Mouse (Mus musculus) splenic B cell, adult 2 months (primary cell): ENCODE data around the gene Lix1l.

Experiments
- DNase-seq: peaks from one replicate; pipeline ENCODE4 v3.0.0-alpha.2; 2011; ENCODE audit warnings: low read depth, low spot score
- H3K27me3 ChIP-seq: 2 replicates; pipeline ENCODE4 v1.6.1; 2012; ENCODE audit warnings: mild to moderate bottlenecking, low read length, moderate library complexity, mixed read lengths; ENCODE audit not compliant: control insufficient read depth, poor library complexity, insufficient read depth, severe bottlenecking
- H3K36me3 ChIP-seq: 2 replicates; pipeline ENCODE4 v1.6.1; 2012; ENCODE audit warnings: mild to moderate bottlenecking, low read length, moderate library complexity, mixed read lengths; ENCODE audit not compliant: control insufficient read depth, poor library complexity, insufficient read depth, severe bottlenecking

Gene Lix1l

DNA sequence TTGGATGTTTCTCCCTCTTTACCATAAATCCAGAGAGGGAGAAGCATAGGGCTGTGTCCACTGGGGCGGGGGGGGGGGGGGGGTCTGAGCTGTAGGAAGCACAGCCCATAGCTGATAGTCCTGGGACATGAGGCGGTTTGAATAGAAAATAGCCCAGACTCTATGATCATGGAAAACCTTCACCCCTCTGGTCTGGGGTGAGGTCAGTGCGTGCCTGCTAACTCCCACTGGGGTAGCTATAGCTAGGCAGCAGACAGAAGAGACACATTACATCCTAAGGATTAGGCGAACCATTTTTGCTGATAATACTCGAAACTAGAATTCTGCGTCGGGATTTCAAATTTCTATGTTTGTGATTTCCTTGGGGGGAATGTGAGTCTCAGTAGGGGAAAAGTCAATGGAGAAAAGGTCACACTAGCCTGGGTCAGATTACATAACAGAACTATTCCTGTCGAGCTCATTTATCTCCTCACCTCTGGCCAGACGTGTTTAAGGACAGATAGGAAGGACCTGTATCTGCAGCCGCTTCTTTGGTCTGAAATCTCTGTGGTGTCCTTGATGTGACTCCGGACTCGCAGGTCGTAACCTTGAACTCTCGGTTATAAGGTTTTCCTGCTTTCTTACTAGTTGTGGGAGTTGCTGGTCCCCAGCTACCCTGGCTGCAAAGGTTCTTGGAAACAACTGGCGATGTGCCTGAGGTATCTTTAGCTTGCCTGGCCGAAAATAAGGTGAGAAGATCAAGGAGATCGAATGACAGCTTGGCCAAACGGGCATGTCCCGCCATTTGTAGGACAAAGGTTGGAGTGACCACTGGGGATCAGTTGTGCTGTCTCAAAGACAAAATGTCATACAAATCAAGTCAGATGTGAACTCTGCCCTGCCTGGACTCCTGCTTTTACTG lies 27.1 kb upstream of the Lix1l start:
- Histone ChIP-seq H3K27me3 (no peaks in the 10 kb centered on the region), H3K36me3 (no peaks in the 10 kb centered on the region)
- DNase-seq: no peak

- Histone ChIP-seq H3K36me3 (no peaks in the 10 kb centered on the region), H3K27me3 (no peaks in the 10 kb centered on the region)
- DNase-seq: no peak
These were observed 25.5 kb upstream of the Lix1l start for GRCm38 (mm10) chr3:96575272-96575984.

GRCm38 (mm10) chr3:96576005-96576658 lies 24.8 kb upstream of the Lix1l start:
- no peaks in the 10 kb centered on the region for H3K27me3 ChIP-seq
- H3K36me3 ChIP-seq: no peaks in the 10 kb centered on the region
- no peak for DNase-seq

DNA sequence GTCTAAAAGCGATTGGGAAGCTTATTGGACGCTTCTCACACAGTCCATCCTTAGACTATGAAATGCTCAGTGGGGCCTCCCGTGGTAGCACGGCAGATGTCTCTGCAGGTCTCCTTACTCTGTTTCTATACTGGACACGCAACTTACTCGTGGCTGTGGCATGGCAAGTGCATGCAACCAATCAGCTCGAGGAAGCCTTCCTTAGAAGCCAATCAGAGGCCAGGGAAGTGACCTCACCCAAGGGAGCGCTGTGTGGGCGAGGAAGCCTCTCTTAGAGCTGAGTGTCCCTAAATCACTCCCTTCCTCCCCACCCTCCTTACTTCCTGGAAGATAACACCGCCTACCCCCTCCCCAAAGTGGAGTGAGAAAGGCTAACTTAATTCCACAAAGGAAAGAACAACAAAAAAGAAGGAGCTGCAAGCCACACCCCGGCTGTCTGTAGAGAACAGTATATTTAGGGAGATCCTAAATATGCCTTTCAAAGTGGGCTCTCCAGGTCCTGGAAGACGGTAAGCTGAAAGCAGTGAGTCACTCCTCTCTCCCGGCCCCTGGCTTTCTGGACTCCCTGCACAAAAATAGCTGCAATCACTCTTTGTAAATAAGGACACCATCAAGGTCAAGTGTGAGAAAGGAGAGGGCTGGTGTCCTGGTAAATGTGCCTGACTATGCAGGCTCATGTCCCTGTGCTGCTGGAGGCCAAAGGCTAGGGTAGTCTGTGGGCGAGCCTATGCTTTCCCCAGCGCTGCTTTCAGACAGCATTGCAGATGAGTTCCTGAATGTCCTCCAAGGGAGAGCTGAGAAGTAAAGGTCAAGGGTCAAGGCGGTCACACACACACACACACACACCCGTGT lies 24.0 kb upstream of the Lix1l start, which contains the start of gene Gm16253:
Gene Gm16253, plus strand, starts transcription at position 295 of the 852 bp plus-strand sequence.
- DNase-seq: peak; percentile 92
- no peaks in the 10 kb centered on the region for H3K36me3 ChIP-seq
- H3K27me3 ChIP-seq: no peaks in the 10 kb centered on the region

GRCm38 (mm10) chr3:96577566-96577965 lies 23.4 kb upstream of the Lix1l start:
- no peak for DNase-seq
- Histone ChIP-seq H3K36me3 (no peaks in the 10 kb centered on the region), H3K27me3 (no peaks in the 10 kb centered on the region)

GRCm38 (mm10) chr3:96578561-96579238 lies 22.2 kb upstream of the Lix1l start:
- DNase-seq: no peak
- no peaks in the 10 kb centered on the region for H3K36me3 ChIP-seq
- H3K27me3 ChIP-seq: no peaks in the 10 kb centered on the region

GRCm38 (mm10) chr3:96579239-96579750 lies 21.7 kb upstream of the Lix1l start:
- DNase-seq: no peak
- Histone ChIP-seq H3K27me3 (no peaks in the 10 kb centered on the region), H3K36me3 (no peaks in the 10 kb centered on the region)

DNA sequence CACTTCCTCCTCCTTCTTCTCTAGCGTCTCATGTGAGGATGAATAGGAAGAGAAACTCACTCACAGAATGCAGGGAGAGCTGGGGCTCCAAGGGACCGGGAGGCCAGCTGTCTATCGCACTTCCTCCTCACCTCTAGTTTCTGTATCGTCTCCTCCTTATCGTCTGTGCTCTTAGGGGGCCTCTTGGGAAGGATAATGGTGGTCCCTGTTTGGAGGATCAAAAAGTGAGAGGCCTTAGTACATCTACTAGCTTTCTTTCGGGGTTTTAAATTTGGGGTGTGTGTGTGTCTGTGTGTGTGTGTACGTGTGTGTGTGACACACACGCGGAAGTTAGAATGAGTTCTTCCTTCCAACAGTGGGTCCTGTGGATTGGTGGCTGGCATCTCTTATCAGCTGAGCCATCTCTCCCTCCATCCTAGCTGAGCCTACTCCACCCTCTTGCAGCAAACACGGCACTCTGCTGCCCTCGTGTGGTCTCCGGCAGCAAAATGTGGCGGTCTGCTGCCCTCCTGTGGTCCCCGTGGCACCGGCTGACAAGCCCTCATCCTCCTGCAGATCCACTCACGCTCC lies 21.0 kb upstream of the Lix1l start:
- peak; percentile 97 for DNase-seq
- no peaks in the 10 kb centered on the region for H3K36me3 ChIP-seq
- H3K27me3 ChIP-seq: no peaks in the 10 kb centered on the region

DNA sequence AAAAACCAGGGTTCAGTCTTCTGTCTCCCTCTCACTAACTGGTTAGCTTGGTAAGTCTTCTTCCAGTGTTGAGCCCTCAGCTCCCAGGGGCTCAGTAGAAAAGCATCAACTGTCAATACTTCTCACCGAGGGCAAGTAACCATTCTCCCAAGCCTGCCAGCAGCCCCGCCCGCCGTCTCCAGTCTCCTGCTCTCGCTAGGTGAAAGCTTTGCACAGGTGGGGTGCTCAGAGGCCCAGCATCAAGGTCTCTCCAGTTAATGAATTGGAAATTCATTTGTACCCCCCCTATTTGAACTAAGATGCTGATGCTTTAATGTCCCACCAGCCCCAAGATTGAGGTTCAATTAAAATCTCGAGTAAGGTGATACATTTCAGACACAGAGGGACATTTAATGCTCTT lies 19.8 kb upstream of the Lix1l start:
- Histone ChIP-seq H3K36me3 (no peaks in the 10 kb centered on the region), H3K27me3 (no peaks in the 10 kb centered on the region)
- DNase-seq: no peak

GRCm38 (mm10) chr3:96581771-96582515 lies 19.0 kb upstream of the Lix1l start:
- no peak for DNase-seq
- Histone ChIP-seq H3K36me3 (no peaks in the 10 kb centered on the region), H3K27me3 (no peaks in the 10 kb centered on the region)

- no peak for DNase-seq
- H3K27me3 ChIP-seq: no peaks in the 10 kb centered on the region
- no peaks in the 10 kb centered on the region for H3K36me3 ChIP-seq
These were observed 17.6 kb upstream of the Lix1l start for GRCm38 (mm10) chr3:96583386-96583785.

DNA sequence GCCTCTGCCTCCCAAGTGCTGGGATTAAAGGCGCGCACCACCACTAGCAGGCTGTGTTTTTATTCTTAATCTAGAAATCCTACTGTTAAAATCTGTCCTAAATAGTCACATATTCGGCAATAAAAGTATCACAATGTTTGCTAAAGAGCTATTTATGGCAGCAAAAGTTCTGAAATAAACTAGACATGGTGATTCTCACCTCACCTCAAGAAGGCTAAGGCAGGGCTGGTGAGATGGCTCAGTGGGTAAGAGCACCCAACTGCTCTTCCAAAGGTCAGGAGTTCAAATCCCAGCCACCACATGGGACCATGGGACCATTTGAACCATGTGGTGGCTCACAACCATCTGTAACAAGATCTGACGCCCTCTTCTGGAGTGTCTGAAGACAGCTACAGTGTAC lies 10.3 kb upstream of the Lix1l start:
- DNase-seq: no peak
- Histone ChIP-seq H3K36me3 (no peaks in the 10 kb centered on the region), H3K27me3 (no peaks in the 10 kb centered on the region)

GRCm38 (mm10) chr3:96593374-96593773 lies 7.6 kb upstream of the Lix1l start:
- no peaks in the 10 kb centered on the region; the same call in 1 of the 2 replicates for H3K27me3 ChIP-seq
- DNase-seq: peak; percentile 56

More at GRCm38 (mm10) chr3:96593374-96593773, 7.6 kb upstream of the Lix1l start:
- H3K36me3 ChIP-seq: no peaks in the 10 kb centered on the region
